Mouse (Mus musculus) C2C12 (cell line): Measurements from ENCODE around the gene Pts. TPM values are rescaled to one million over a fixed set of nuclear protein-coding genes. Genes with fewer than 3 reads are reported as not detected.
A peak's percentile ranks its signal among the peaks of the same experiment; 100 is the strongest.

Experiments used
- H3K27me3 ChIP-seq: one replicate; pipeline ENCODE4 v1.6.1; 2011; ENCODE audit not compliant: control insufficient read depth, insufficient read depth, insufficient read length
- H3K36me3 ChIP-seq: one replicate; pipeline ENCODE4 v1.6.1; 2011; ENCODE audit not compliant: control insufficient read depth, insufficient read depth
- H3K4me3 ChIP-seq: one replicate; pipeline ENCODE4 v1.5.1; 2011; ENCODE audit warnings: mild to moderate bottlenecking, control low read depth; ENCODE audit not compliant: poor library complexity, insufficient read depth, severe bottlenecking
- H3K79me2 ChIP-seq: one replicate; pipeline ENCODE4 v1.6.1; 2011; ENCODE audit not compliant: control insufficient read depth, insufficient read depth
- H3K79me3 ChIP-seq: one replicate; pipeline ENCODE4 v1.6.1; 2011; ENCODE audit warnings: low read depth, control low read depth
- H3ac ChIP-seq: one replicate; pipeline ENCODE3; 2011; ENCODE audit warnings: low read depth; ENCODE audit not compliant: control insufficient read depth, insufficient read length
- CEBPB ChIP-seq: IDR thresholded peaks from one replicate; pipeline ENCODE4 v1.6.1; 2011; ENCODE audit warnings: low read depth, mild to moderate bottlenecking, control low read depth, moderate library complexity
- CTCF ChIP-seq: IDR thresholded peaks from one replicate; pipeline ENCODE4 v1.5.1; 2011; ENCODE audit not compliant: control insufficient read depth, insufficient read depth, insufficient read length
- FOSL1 ChIP-seq: IDR thresholded peaks from one replicate; pipeline ENCODE4 v1.8.0; 2011; ENCODE audit warnings: mild to moderate bottlenecking, low read length; ENCODE audit not compliant: poor library complexity, insufficient read depth, severe bottlenecking
- MAX ChIP-seq: IDR thresholded peaks from one replicate; pipeline ENCODE4 v1.6.1; 2011; ENCODE audit warnings: mild to moderate bottlenecking, control low read depth
- MYOD1 ChIP-seq: IDR thresholded peaks from one replicate; pipeline ENCODE4 v1.6.1; 2011; ENCODE audit warnings: low read depth; ENCODE audit not compliant: control insufficient read depth, insufficient read length
- MYOG ChIP-seq: IDR thresholded peaks from one replicate; pipeline ENCODE4 v1.6.1; 2011; ENCODE audit not compliant: control insufficient read depth, insufficient read length; ENCODE audit errors: extremely low read depth
- USF1 ChIP-seq: IDR thresholded peaks from one replicate; pipeline ENCODE4 v1.6.1; 2011; ENCODE audit warnings: low read depth, mild to moderate bottlenecking, control low read depth, moderate library complexity
- polyA plus RNA-seq: library from polyadenylated mRNA; unstranded; fragments of >200 nt; fragmentation: generic; extraction: Trizol; gene quantifications from one replicate; pipeline ENCODE4 v1.2.1, GENCODE M21; 2012; ENCODE audit warnings: missing spikeins

Pts gene
- polyA plus RNA-seq, 1 experiment, result 11.0 TPM

DNA sequence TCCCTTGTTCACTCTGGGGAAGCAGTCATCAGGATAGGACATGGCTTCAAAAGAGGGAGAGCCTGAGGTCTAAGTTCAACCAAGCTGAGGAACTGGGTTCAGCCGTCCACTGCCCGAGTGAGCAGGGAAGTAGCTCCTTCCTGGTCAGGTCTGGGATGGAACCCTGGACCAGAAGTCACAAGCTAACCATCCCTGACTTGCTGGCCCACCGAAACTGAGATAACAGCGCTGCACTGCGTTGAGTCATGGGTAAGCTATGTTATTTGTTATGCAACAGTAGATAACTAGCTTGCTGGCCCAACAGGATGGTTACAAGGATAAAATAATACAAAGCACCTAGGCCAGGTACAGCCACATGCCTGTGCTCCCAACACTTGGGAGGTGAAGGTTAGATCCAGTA, 13.1 kb downstream of the Pts start:
- TF ChIP-seq MYOG (no peak), MYOD1 (no peak), CEBPB (no peak), FOSL1 (no peak), CTCF (no peak), MAX (no peak), USF1 (no peak)

DNA sequence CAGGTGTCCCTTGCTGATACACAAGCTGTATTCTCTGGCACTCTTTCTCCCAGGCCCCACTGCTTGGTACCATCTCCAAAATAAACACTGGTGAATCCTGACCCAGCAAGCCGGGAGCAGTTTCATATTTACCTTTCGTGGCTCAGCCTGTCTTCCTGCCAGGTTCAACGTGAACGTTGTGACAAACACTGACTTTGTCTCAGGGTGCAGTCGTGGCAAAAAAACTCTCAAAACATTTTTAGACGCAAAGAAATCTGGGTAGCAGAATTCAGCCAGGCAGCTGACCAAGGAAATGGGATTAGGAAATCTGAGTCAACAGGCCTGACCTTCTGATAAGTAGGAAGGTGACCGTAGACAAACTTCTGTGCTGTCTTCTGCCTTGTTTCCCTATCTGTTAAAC, 21.0 kb downstream of the Pts start:
- Histone ChIP-seq H3K79me2 (no peaks in the 10 kb centered on the region), H3K79me3 (no peaks in the 10 kb centered on the region), H3K27me3 (no peaks in the 10 kb centered on the region), H3K36me3 (no peaks in the 10 kb centered on the region), H3K4me3 (no peak overlapping the region), H3ac (no peak overlapping the region)
- TF ChIP-seq CEBPB (no peak), USF1 (no peak), FOSL1 (no peak), MYOD1 (no peak)

More for the DNA sequence above, 13.1 kb downstream of the Pts start:
- no peak overlapping the region for H3ac ChIP-seq
- no peaks in the 10 kb centered on the region for H3K27me3 ChIP-seq
- no peaks in the 10 kb centered on the region for H3K79me3 ChIP-seq
- no peak overlapping the region for H3K4me3 ChIP-seq
- H3K79me2 ChIP-seq, result no peaks in the 10 kb centered on the region
- H3K36me3 ChIP-seq, result no peaks in the 10 kb centered on the region

DNA sequence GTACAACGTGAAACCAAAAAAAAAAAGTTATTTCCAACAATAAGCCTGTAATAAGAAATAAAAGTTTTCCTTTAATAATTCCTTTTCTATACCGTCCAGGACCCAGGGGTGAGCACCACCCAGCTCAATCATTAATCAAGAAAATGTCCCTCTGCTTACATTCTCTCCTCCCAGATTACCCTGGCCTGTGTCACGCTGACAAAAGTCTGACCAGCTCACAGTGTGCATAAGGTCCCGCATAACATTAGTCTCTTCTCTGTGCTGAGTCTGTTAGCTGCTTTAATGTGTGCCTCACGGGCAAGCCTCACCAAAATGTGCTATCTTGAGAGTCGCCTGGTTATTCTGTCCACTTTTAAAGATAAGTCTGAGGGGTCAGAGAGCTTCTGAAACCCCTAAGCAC, 23.1 kb downstream of the Pts start:
- TF ChIP-seq MAX (no peak), MYOG (no peak), CTCF (no peak), FOSL1 (no peak), MYOD1 (no peak), CEBPB (no peak), USF1 (no peak)
- Histone ChIP-seq H3K79me2 (no peaks in the 10 kb centered on the region), H3ac (no peak overlapping the region), H3K79me3 (no peaks in the 10 kb centered on the region), H3K36me3 (no peaks in the 10 kb centered on the region), H3K27me3 (no peaks in the 10 kb centered on the region), H3K4me3 (no peak overlapping the region)

DNA sequence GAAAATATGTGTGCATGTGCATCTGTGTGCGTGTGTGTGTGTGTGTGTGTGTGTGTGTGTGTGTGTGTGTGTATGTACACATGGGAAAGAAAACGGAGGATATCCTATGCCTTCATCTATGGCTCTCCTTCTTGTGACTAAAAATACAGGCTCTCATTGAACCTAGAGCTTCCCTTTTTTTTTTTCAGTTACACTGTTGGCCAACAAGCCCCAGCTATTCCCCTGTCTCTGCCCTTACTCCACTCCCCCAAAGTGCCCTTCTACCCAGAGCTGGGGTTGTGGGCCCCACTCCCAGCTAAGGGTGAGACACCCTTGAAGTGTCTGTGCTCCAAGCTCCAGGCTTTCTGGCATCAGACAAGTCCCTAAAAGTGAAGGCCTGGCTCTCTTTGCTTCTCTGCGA, 25.6 kb downstream of the Pts start:
- H3K79me2 ChIP-seq, result no peaks in the 10 kb centered on the region
- no peaks in the 10 kb centered on the region for H3K79me3 ChIP-seq
- no peak overlapping the region for H3K4me3 ChIP-seq
- TF ChIP-seq CEBPB (no peak), MAX (no peak)
- no peaks in the 10 kb centered on the region for H3K36me3 ChIP-seq
- no peak overlapping the region for H3ac ChIP-seq
- H3K27me3 ChIP-seq, result no peaks in the 10 kb centered on the region

DNA sequence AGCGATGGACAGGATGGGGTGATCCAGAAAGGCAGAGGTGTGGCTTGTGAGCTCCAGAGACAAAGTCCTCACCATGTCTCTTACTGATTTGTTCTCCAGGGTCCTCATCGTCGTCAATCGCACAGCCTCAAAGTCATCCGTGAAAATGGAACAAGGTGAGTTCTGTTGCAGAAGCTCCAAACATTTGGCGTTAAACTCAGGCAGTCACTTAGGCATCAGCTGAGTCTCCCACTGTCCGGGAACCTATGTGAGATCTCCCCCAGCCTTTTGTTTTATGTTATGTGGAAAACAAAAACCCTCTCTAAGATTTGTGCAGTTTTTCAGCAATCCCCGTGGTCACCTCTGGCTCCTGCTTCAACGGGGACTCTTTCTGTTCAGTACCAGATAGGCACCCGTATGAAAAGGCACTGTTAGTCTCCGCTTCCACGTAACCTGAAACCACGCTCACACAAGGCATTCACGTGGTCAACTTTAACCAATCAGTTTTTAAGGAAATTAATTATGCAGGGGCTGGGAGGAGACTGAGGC, 27.5 kb downstream of the Pts start:
- Histone ChIP-seq H3K4me3 (peak overlapping the region; percentile 15), H3K36me3 (no peaks in the 10 kb centered on the region), H3K27me3 (no peaks in the 10 kb centered on the region), H3K79me3 (no peaks in the 10 kb centered on the region), H3K79me2 (no peaks in the 10 kb centered on the region), H3ac (peak overlapping the region; percentile 24)
- TF ChIP-seq CTCF (no peak), FOSL1 (no peak), CEBPB (no peak), MYOG (no peak), MYOD1 (no peak), USF1 (peak; percentile 93), MAX (no peak)

DNA sequence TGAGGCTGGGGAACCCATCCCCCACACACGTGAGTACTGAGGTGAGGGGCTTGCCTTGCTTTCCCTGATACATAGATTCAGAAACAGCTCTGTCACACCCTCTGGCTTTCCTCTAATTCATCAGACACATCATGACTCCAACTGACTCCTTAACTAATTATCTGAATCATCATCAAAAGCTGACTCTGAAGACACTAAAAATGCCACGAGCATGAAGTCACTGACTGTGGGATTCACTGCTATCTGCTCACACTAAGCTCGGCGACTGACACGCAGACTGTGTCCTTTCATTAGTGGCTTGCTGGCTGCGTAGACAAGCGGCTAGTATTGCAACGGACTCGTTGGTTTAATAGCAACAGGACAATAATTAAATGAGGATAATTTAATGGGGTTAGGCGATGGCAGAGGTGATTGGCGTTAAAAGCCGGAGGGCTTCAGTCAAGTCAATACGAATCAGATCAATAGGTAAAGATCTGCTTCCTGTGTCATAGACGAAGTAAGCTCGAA, 28.0 kb downstream of the Pts start:
- no peaks in the 10 kb centered on the region for H3K79me2 ChIP-seq
- TF ChIP-seq CTCF, result no peak
- TF ChIP-seq CEBPB, result no peak
- TF ChIP-seq FOSL1, result no peak
- TF ChIP-seq USF1, result no peak
- no peak for TF ChIP-seq MAX
- TF ChIP-seq MYOG, result no peak
- no peak for TF ChIP-seq MYOD1
- no peak overlapping the region for H3ac ChIP-seq
- H3K27me3 ChIP-seq, result no peaks in the 10 kb centered on the region
- no peaks in the 10 kb centered on the region for H3K79me3 ChIP-seq
- H3K4me3 ChIP-seq, result peak overlapping the region; percentile 15
- no peaks in the 10 kb centered on the region for H3K36me3 ChIP-seq
